Mouse (Mus musculus): ENCODE measurements around the gene Mrpl14.

DNA sequence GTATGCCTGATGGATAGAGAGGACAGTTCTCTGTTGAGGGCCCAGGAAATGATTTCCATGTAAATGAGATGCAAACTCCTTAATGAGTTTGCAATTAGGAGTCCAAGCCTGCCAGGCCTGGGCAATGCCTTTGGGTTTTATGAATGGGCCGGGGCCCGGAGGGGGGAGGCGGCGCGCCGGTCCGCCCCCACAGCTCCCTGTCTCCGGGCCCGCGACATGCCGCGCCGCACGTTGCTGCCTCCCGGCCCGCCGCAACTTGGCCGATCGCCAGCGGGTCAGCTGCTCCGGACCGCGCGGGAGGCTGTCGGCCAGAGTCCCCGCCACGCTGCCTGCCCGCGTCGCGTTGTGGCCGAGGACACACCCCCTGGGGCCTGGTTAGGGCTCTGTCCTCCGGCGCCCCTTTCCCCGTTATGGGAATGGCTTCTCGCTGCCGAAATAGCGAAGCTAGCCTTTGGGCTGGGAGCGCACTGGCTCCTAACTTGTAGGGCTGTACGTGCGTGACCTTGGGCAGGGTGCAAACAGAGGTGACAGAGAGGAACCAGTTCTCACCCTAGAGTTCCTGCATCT lies 47.7 kb downstream of the Mrpl14 start, which contains the start of gene 1600014C23Rik:
- TF ChIP-seq EP300 (IDR thresholded peaks at IDR 0.05; ENCODE audit: low read depth) (no peak), CTCF (IDR thresholded peaks at IDR 0.05; ENCODE audit: low read depth) (no peak)
